Mouse (Mus musculus): ENCODE measurements around the gene Trim44.
A peak's percentile ranks its signal among the peaks of the same experiment; 100 is the strongest.

Gene Trim44

DNA sequence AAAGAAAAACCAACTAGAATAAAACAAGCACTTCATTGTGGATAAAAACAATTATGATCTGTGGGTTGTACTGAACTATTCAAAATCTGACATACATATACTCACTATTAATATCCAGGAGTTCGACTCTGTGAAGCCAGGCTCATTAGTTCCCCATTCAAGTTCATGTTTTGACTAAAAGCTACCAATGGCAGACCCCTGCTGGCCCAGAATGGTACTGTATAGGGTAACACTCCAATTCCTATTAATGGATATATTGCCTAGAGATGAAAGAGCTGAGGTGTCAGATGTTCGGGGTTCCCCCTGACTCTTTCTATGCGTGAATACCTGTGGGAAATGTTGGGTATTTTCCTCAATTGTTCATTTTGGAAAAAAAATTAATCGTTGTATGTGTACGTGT, 117.6 kb downstream of the Trim44 start:
- peak; percentile 16 to 63 for DNase-seq (ENCODE audit: low spot score in 2 of 2)

DNA sequence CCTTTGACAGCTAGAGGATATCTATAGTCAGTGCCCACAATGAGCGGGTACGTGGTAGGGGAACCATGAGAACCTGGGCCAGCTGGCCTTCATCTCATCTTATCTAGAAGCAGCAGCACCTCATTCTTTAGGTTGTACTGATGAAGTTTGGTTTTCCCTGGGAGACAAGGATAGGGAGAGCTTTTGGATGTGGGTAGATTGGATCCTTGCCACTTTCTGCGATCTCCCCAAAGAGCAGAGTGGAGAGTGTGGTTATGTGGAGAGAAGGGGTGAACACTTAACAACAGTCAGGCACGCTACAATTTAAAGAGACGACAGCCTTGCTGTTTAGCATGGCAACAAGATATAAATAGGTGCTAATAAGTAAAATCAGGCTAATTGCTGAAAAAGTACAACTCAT, 119.0 kb downstream of the Trim44 start:
- DNase-seq (ENCODE audit: low spot score in 2 of 2) = no peak

DNA sequence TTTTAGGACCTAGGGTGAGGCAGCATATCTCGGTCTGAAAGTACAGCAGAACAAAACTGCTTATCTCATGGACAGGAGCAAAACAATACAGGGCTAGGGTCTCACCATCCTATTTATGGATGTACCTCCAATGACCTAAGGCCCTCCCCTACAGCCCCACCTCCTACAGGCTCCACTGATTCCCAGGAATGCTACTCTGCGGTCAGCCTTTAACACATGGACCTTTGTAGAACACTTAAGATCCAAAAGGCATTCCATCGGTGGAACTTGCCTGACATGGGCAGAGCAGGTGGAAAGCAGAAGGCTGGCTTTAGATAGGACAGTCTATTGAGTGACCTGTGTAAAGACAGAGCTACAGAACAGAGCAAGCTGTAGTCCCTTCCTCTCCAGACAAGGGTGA, 120.3 kb downstream of the Trim44 start:
- no peak for DNase-seq (ENCODE audit: low spot score in 2 of 2)

DNA sequence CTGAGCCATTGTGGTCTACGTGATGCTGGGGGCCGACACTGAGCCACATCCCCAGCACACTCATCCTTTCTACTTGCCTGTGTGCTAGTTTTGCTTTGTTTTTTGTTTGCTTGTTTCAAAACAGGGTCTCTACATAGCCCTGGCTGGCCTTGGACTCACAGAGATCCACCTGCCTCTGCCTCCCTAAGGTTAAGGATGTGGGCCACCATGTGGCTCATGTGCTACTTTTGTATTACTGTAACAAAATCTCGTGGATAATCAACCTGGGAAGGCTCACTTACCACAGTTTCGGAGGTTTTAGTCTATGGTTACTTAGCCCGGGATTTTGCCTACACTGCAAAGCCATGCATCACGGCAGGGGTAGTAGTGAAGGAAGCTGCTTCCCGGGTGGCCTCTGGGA, 125.5 kb downstream of the Trim44 start:
- DNase-seq (ENCODE audit: low spot score in 2 of 2) = no peak

DNA sequence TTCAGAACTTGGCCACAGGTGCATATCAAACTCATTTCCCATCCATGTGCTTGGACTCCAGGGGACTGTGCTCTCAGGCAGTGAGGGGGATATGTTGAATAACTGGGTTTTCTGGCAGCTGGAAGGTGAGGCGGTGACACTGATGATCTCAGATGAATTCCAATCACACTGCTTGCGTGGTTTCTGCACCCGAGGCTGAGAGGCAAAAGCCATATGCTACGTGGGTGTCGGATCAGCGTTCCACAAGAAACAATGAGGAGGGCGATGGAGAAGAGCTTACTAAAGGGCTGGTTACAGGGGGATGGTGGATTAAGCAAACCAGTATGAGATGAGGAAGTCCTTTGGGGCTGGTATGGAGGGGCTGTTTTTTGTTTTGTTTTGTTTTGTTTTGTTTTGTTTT, 127.8 kb downstream of the Trim44 start:
- no peak for DNase-seq (ENCODE audit: low spot score in 2 of 2)

DNA sequence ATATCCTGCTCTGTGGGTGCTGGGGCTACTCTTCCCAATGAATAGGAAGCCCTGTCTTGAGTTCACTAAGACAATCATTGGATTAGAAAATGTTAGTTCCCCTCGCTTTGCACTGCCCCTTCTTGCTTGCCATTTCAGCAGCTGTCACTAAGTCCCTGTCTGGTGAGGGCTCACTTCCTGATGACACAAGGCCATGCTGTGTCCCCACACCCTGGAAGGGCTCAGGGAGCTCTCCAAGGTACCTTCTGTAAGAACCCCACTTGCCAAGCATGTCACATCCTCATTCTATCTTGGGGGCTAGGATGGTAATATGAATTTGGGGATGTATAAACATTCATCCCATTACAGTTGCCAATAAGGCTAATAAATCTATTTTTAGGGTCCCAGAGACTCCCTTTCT, 129.7 kb downstream of the Trim44 start:
- no peak for DNase-seq (ENCODE audit: low spot score in 2 of 2)

DNA sequence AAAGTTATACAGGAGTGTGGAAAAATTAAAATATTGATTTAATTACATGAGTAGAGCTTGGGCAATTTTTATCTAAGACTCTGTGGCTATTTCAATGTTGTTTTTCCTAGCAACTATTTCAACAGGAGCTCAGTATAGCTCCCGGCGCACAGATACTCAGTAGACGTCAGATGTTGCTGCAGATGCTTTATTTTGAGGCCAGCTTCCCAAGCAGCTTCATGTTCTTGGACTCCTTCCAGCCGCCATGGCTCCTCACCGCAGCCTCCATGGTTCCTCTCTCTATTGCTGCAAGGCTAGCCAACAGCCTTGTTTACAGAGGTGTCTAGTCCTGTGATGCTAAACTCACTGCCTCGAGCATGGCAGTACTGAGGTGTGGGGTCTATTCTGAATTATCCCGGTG, 134.3 kb downstream of the Trim44 start:
- DNase-seq (ENCODE audit: low spot score in 2 of 2) = no peak

DNA sequence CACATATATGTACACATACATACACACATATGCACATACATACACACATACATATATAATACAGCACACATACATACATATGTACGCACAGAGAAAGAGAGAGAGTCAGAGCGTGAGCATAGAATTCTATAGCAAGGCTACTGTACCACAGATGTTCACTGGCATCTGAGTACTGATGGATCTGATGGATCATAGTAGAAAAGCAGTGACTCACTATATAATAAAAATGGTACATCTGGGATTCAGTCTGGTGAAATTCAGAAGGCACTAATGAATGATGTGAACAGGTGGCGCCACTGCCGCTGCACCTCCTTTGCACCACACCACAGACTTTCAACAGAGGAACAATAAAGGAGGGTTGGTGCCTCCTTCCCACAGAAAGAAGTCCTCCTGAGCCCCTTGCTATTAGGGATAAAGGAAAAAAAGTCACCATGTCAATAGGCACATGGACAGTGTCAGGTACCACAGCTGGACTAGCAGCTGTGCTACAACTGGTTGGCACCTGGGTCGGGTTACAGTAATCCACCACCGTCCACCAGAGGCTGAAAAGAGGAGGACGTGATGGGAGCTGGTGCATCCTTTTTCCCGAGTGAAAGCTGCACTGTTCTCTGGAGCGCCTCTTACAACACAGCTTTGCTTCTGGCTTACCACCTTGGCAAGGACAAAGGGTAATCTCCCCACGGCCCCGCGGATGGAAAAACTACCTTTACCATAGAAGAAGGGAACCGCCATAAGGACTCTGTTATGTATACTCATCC, 139.9 kb downstream of the Trim44 start:
- DNase-seq (ENCODE audit: low spot score in 2 of 2) = no peak

DNA sequence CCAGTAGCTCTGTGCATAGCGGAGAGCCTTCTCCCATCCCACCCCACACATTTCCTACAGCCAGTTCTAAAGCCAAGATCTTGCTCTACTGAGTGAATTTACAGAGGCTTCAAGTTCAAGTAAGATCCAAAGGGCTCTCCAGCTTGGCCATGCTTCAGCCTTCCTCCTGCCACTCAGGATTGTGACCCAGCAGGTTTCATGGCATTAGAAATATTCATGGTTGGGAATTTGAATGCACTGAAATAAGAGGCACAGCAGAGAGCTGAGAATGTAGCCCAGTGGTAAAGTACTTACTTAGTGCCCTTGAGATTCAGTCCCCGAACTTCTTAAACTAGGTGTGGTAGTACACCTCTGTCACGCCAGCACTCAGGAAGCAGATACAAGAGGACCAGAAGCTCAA, 140.7 kb downstream of the Trim44 start:
- DNase-seq (ENCODE audit: low spot score in 2 of 2) = no peak

DNA sequence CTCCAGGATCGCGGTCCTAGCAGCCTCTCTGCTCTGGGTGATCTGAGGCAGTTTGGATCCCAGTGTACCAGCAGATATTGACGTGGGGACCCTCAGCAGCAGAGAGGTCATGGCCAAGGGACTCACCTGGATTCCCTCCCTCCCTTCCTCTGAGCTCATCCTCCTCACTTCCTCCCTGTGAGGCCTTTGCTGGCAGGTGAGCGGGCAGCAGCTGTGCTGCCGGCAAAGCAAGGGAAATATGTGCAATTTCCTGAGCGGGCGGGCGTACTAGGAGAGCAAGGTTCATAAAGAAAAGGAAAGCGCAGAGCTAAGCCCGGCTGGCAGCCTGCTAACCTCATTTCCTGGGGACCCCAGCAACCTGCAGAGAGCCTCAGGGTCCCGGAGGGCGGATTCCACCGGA, 148.5 kb downstream of the Trim44 start:
- no peak for DNase-seq (ENCODE audit: low spot score in 2 of 2)

DNA sequence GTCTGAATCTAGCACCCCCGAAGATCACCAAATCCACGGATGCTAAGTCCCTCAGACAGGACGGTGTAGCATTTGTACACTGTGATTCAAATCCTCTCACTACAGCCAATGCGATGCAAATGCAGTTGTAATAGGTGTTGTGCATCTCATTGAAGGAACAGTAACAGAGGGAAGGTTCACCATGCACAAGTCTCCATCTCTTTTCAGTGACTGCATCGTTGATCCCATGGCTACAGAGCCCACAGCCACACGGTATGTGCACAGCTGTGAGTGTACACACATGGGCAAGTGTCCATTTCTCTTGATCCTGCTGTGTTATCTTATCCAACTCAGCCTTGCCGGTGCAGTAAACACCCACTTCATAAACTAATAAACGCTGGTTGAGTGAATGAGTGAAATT, 148.9 kb downstream of the Trim44 start:
- DNase-seq (ENCODE audit: low spot score in 2 of 2) = no peak

DNA sequence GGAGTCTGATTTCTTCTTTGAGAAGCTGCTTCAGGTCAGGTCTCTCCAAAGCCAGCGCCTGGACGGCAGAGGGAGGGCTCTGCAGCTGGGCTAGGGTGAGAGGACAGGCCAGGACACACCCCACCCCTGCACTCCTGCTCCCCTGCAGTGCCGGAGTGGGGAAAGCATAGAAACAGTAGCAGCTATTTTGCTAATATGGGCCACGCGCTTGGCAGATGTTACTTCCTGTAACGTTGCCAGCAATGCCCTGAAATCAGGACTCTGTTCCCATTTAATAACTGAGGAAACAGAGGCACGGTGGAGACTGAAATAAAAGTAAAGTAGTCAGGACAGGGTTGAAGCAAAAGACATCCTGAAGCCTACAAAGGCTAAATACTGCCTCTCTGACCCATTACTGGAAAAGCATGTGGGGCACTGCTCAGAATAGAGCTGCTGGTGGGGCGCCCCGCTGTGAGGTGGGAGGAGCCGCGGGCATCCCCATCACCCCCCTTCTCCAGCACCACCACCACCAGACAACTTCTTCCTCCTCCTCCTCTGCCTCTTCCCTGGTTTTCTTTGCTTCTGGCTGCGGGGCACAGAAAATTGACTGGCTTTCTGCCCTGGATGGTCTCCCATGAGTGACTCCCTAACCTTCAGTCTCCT, 149.5 kb downstream of the Trim44 start:
- DNase-seq (ENCODE audit: low spot score in 2 of 2) = no peak

DNA sequence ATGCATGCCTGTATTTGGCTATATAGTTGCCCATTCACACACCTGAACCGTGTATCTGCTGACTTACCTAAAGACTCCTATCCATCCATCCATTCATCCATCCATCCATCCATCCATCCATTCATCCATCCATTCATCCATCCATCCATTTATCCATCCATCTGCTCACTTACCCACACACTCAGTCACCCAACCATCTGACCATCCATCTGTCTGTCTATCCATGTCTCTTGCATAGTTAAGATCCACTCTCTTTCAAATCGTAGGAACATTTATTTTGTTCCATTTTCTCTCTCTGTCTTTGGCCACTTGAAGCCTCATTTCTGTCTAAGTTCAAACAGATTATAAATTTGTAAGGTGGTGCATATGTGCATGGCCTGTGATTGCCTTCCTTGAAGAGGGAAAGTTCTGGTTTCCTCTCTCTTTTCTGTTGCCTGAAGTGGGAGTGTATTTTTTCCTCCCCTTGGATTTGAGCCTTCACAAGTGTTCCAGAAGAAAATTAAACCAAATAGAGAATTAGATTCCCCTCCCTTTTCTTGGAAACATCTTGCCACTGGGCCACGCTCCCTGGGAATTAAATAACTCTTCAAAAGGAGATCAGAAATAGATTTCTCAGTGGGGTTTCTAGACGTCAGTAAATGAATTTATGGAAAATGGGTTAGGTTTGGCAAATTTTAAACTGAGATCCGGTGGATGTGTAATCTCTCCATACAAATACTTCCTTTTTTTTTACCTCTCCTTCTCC, 150.9 kb downstream of the Trim44 start:
- DNase-seq (ENCODE audit: low spot score in 2 of 2) = no peak

DNA sequence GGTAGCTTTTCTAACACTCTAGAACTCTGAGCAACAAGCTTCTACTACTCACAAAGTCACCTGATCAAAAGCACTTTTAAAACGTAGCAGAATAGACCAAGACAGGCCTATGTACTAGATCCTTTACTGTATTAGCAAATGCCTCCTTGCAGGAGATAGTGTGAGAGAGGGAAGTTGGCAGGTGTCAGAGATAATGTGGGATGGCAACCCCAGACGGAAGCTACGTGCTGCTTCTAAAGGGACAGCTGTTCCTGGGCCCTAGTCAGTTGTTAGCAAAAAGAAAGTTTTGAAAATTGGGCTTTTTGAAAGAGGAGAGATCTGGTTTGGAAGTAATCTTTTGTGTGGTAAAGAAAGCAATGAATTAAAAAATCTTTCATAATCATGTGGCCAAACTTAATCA, 151.5 kb downstream of the Trim44 start:
- DNase-seq (ENCODE audit: low spot score in 2 of 2) = no peak

DNA sequence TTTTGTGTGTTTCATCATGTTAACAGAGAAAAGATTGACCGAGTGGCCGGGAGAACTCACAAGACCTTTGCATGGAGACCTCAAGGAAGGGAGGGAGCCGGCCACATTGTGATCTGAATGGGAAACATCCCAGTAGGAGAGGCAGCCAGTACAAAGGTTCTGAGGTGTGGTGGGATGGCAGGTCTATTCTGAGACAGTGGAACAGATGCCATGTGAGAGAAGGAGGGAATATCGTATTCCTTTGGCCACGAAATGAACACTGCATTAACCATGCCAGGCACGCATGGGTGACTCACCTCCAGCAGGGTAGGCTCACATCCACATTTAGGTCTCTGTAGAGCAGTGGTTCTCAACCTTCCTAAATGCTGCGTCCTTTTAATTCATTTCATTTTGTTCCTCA, 154.4 kb downstream of the Trim44 start:
- DNase-seq (ENCODE audit: low spot score in 2 of 2) = no peak

DNA sequence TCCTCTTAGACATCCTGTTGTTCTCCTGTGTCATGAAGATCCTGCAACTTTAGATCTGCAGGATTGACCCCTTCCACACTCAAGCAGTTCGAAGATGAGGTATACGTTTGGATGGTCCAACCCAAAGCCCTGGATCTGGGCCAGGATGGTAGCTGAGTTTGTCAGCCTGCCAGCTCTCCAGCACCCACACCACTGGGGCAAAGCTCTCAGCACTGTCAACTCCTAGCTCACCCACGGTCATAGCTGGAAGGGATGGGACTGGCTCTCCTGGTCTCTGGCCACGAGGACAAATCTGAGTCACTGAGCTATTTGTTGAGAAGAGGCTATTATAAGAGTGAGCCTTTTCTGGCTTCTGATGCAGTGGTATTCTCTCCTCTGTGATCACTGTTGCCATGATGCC, 155.0 kb downstream of the Trim44 start:
- DNase-seq (ENCODE audit: low spot score in 2 of 2) = no peak
